Comparison of ENCODE assay signal across 9 mouse cellular contexts in genomic region chr17:17766481-17766880, GRCm38 (mm10).
DNase-seq lines count a peak whose midpoint lies in the region; ATAC-seq and TF ChIP-seq lines count a peak whose summit lies in the region.
"Had no signal": no experiment of that assay in that cellular context is flagged by ENCODE, and none has a peak within 500 bp of the region (broad histone marks: within the 10 kb centered on the region; RNA-seq: fewer than 3 reads in every experiment).

No protein-coding gene starts in this region.

- peak; percentile 42; the same call in 1 of the 2 replicates for TF ChIP-seq CTCF in lung, adult 2 months (IDR thresholded peaks at IDR 0.05; ENCODE audit: insufficient read depth, low read length)

- no peaks in the 10 kb centered on the region for H3K27me3 ChIP-seq in embryonic facial prominence, embryonic 14.5 days (replicated peaks; ENCODE audit: control insufficient read depth, insufficient read depth, low read length)
- no peaks in the 10 kb centered on the region for H3K27me3 ChIP-seq in intestine, embryonic 15.5 days (replicated peaks)

- H3K4me3 ChIP-seq in embryonic facial prominence, embryonic 14.5 days (ENCODE audit: low read depth, low read length), result no peak overlapping the region
- no peak overlapping the region for H3K4me3 ChIP-seq in intestine, embryonic 15.5 days (replicated peaks)
- no peak overlapping the region for H3K4me3 ChIP-seq in lung, adult 2 months (replicated peaks; ENCODE audit: extremely low read depth, low read depth, low read length)
- H3K4me3 ChIP-seq: limb, embryonic 12.5 days had no signal

- 7% methylated on average over 3 of the region's 3 CpGs for WGBS in embryonic facial prominence, embryonic 14.5 days
- WGBS in intestine, embryonic 15.5 days, result 7% methylated on average over 3 of the region's 3 CpGs
- 7% methylated on average over 3 of the region's 3 CpGs for WGBS in lung, adult 2 months

- no peaks in the 10 kb centered on the region for H3K9me3 ChIP-seq in embryonic facial prominence, embryonic 14.5 days (ENCODE audit: control insufficient read depth, low read length)
- H3K9me3 ChIP-seq in intestine, embryonic 15.5 days, result no peaks in the 10 kb centered on the region
- H3K9me3 ChIP-seq: limb, embryonic 12.5 days had no signal

- no peaks in the 10 kb centered on the region for H3K36me3 ChIP-seq in embryonic facial prominence, embryonic 14.5 days (ENCODE audit: control insufficient read depth, insufficient read depth, low read length)
- no peaks in the 10 kb centered on the region for H3K36me3 ChIP-seq in intestine, embryonic 15.5 days
- H3K36me3 ChIP-seq: limb, embryonic 12.5 days had no signal

- no peak overlapping the region for H3K27ac ChIP-seq in embryonic facial prominence, embryonic 14.5 days (replicated peaks; ENCODE audit: low read depth, low read length)
- H3K27ac ChIP-seq in intestine, embryonic 15.5 days, result no peak overlapping the region
- H3K27ac ChIP-seq: limb, embryonic 12.5 days had no signal

- ATAC-seq in cerebellum, adult (ENCODE audit: insufficient number of reproducible peaks, low FRiP score, low TSS enrichment), result peak; percentile 83; the same call in 1 of the 2 replicates
- 0 out of 2 replicates have a peak, but pooled peaks have one; percentile 26 for ATAC-seq in embryonic facial prominence, embryonic 14.5 days (ENCODE audit: low read depth)
- ATAC-seq in intestine, embryonic 15.5 days, result peak; percentile 73

- no peaks in the 10 kb centered on the region for H3K4me1 ChIP-seq in embryonic facial prominence, embryonic 14.5 days (ENCODE audit: control insufficient read depth, insufficient read depth, low read length)
- H3K4me1 ChIP-seq in intestine, embryonic 15.5 days (replicated peaks), result no peaks in the 10 kb centered on the region
- no peaks in the 10 kb centered on the region for H3K4me1 ChIP-seq in lung, adult 2 months (ENCODE audit: control insufficient read depth, insufficient read depth, low read length)
- H3K4me1 ChIP-seq: limb, embryonic 12.5 days had no signal

- DNase-seq in cerebellum, adult 11-12 months, result no peak
- peak; percentile 2 to 7 for DNase-seq in urinary bladder, postnatal 36 days (ENCODE audit: low spot score in 2 of 2)
- DNase-seq in urinary bladder, postnatal 10 days (ENCODE audit: low spot score), result no peak
- peak; percentile 72 for DNase-seq in embryonic facial prominence, embryonic 14.5 days (ENCODE audit: low spot score)
- DNase-seq in lung, adult 2 months, result no peak
- peak; percentile 50 for DNase-seq in retina, adult 2 months (ENCODE audit: low read depth, low spot score)

- no peak overlapping the region for H3K9ac ChIP-seq in embryonic facial prominence, embryonic 14.5 days (ENCODE audit: low read depth, low read length)
- H3K9ac ChIP-seq in intestine, embryonic 15.5 days, result no peak overlapping the region
- H3K9ac ChIP-seq: limb, embryonic 12.5 days had no signal

- no peak overlapping the region for H3K4me2 ChIP-seq in embryonic facial prominence, embryonic 14.5 days (ENCODE audit: low read depth, low read length)
- no peak overlapping the region for H3K4me2 ChIP-seq in intestine, embryonic 15.5 days (replicated peaks)
- H3K4me2 ChIP-seq: limb, embryonic 12.5 days had no signal

- no peak for TF ChIP-seq POLR2A in lung, adult 2 months (IDR thresholded peaks at IDR 0.05; ENCODE audit: borderline replicate concordance, extremely low read depth, low read depth, low read length)

Comparison
In these comparisons a context has a peak if more than half of its experiments do, and no peak if none do; other contexts are left out.
1. DNase-seq: peak in urinary bladder, postnatal 36 days (2 of 2), embryonic facial prominence, embryonic 14.5 days (single experiment) and retina, adult 2 months (single experiment); none in cerebellum, adult 11-12 months (single experiment), urinary bladder, postnatal 10 days (single experiment) and lung, adult 2 months (single experiment).
2. ATAC-seq: peak in every context shown above with its lines; median percentile 83 in cerebellum, adult; 73 in intestine, embryonic 15.5 days; 26 in embryonic facial prominence, embryonic 14.5 days.